Mouse (Mus musculus) C2C12 (cell line): ENCODE measurements around the gene Trhde.

Source experiments
- CTCF ChIP-seq: IDR thresholded peaks from one replicate; pipeline ENCODE4 v1.5.1; 2011; ENCODE audit not compliant: control insufficient read depth, insufficient read depth, insufficient read length
- FOSL1 ChIP-seq: IDR thresholded peaks from one replicate; pipeline ENCODE4 v1.8.0; 2011; ENCODE audit warnings: mild to moderate bottlenecking, low read length; ENCODE audit not compliant: poor library complexity, insufficient read depth, severe bottlenecking
- MAX ChIP-seq: IDR thresholded peaks from one replicate; pipeline ENCODE4 v1.6.1; 2011; ENCODE audit warnings: mild to moderate bottlenecking, control low read depth
- MYOD1 ChIP-seq: IDR thresholded peaks from one replicate; pipeline ENCODE4 v1.6.1; 2011; ENCODE audit warnings: low read depth; ENCODE audit not compliant: control insufficient read depth, insufficient read length
- MYOG ChIP-seq: IDR thresholded peaks from one replicate; pipeline ENCODE4 v1.6.1; 2011; ENCODE audit not compliant: control insufficient read depth, insufficient read length; ENCODE audit errors: extremely low read depth
- USF1 ChIP-seq: IDR thresholded peaks from one replicate; pipeline ENCODE4 v1.6.1; 2011; ENCODE audit warnings: low read depth, mild to moderate bottlenecking, control low read depth, moderate library complexity

DNA sequence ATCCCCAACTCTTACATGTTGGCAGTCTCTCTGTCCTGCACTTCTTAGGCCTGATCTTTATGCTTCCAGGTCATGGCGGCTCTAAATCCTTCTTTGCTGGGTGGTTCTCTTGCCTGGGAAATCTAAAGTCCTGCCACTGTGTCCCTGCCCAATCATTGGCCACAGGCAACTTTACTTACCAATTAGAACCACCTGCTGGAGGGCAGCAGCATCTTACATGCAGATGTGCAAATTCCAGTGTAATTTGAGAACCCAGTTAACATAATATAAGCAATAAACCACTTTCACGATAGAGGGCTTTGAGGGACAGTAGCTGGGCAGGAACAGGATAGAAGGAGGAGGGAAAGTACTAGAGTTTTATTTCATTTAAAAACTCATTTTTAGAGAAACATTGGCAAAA, 439.5 kb downstream of the Trhde start:
- TF ChIP-seq MYOG = no peak
- no peak for TF ChIP-seq USF1
- no peak for TF ChIP-seq CTCF
- TF ChIP-seq MYOD1 = no peak
- no peak for TF ChIP-seq MAX
- TF ChIP-seq FOSL1 = no peak
